Mouse (Mus musculus) kidney, adult 2 months (tissue): Measurements from ENCODE around the gene Gm3269.
"Not testable (repeated sequence)": the region's sequence is repeated elsewhere in the genome, so short reads cannot be mapped to it uniquely, and the experiment has no call there.

Experiments used
- CTCF ChIP-seq: fragments of 200-500 bp; conservative IDR thresholded peaks from 2 replicates; pipeline ENCODE4 v1.5.1; 2011; ENCODE audit warnings: low read depth, mild to moderate bottlenecking, control low read depth, low read length, moderate library complexity, mixed read lengths; ENCODE audit not compliant: insufficient read depth, insufficient read length
- POLR2A ChIP-seq: fragments of 200-500 bp; IDR thresholded peaks from one replicate; pipeline ENCODE4 v1.6.1; 2011; ENCODE audit warnings: low read depth, low read length, control low read depth

- TF ChIP-seq CTCF, POLR2A: not testable (repeated sequence)
These were observed 31.5 kb upstream of the Gm3269 start for GRCm38 (mm10) chr14:4806421-4806820.
